Mouse (Mus musculus) brown adipose tissue, adult 24 weeks (tissue): ENCODE results near the gene Map3k5. TPM values are rescaled to one million over a fixed set of nuclear protein-coding genes. Genes with fewer than 3 reads are reported as not detected.

ENCODE experiments used
- H3K27ac ChIP-seq: fragments of 200-500 bp; replicated peaks from 2 replicates; pipeline ENCODE4 v1.5.1; 2012; ENCODE audit warnings: low read depth, mild to moderate bottlenecking, low read length
- H3K4me1 ChIP-seq: fragments of 200-500 bp; 2 replicates; pipeline ENCODE4 v1.6.1; 2012; ENCODE audit warnings: low read length, mixed read lengths; ENCODE audit not compliant: control insufficient read depth, insufficient read depth, insufficient read length
- H3K4me3 ChIP-seq: fragments of 200-500 bp; 2 replicates; pipeline ENCODE4 v1.5.1; 2012; ENCODE audit warnings: low read depth, mild to moderate bottlenecking, low read length, moderate library complexity; ENCODE audit not compliant: insufficient read depth
- polyA plus RNA-seq: library from polyadenylated mRNA; stranded (reverse); fragments of >200 nt; gene quantifications from 2 replicates; pipeline ENCODE4 v1.2.4, GENCODE M21; 2012; ENCODE audit not compliant: missing spikeins, insufficient read depth, insufficient read length

Map3k5 gene
- polyA plus RNA-seq, 1 experiment: 13.1 TPM

DNA sequence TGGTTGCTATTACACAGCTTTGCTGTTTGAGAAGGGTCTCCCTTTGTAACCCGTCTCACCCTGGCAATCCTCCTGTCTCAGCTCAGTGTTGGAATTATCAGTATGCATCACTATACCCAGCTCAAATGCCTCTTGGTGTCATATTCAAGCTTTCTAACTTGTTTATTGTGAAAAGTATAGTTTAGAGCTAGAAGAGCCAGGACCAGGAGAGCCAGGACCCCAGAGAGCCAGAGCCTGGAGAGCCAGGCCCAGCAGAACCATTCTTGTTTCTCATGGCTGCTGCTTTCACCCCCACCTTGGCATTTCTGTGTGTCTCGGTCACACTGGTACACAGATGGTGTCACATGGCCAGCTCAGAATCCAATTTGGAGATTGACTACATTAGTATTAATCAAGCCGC lies 8.3 kb downstream of the Map3k5 start:
- H3K4me3 ChIP-seq: no peak overlapping the region
- no peak overlapping the region for H3K27ac ChIP-seq
- H3K4me1 ChIP-seq: peaks cover 32% of the 10 kb centered on the region

DNA sequence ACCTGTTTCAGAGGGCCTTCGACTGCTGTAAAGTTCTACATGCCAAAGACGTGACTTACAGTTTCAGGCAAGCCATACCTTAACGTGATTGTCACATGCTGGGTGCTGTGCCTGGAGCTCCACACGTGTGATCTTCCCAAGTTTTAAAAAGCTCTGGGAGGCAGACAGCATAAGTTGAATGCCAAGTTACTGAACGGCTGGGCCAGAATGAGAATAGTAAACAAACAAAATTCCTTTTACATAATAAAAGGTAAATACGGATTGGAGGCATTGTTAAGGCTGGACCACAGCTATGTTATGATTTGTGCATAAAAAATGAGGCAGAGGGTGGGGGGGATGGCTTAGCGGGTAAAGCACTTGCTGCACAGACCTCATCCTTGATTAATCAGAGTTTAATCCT lies 11.4 kb downstream of the Map3k5 start:
- Histone ChIP-seq H3K27ac (no peak overlapping the region), H3K4me3 (no peak overlapping the region), H3K4me1 (peaks cover 19% of the 10 kb centered on the region)

DNA sequence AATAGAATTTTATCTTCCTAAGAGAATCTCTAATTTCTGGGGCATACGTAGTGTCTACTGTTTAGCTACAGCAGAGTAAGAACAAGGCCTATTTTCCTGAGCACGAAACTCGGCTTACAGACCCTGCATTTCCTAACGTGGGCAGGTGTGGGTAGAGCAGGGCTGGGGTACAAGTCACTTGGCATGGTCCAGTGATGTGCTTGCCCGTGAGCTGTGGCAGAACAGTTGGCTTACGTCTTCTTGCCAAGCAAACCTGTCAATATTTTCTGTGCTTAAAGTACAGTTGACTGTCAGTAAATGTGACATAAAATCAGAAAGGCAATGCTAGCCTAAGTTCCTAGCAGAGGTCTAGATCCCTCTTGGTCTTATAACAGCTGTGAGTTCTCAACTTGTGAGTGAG lies 12.4 kb downstream of the Map3k5 start:
- H3K4me1 ChIP-seq: peaks cover 13% of the 10 kb centered on the region
- H3K4me3 ChIP-seq: no peak overlapping the region
- no peak overlapping the region for H3K27ac ChIP-seq

DNA sequence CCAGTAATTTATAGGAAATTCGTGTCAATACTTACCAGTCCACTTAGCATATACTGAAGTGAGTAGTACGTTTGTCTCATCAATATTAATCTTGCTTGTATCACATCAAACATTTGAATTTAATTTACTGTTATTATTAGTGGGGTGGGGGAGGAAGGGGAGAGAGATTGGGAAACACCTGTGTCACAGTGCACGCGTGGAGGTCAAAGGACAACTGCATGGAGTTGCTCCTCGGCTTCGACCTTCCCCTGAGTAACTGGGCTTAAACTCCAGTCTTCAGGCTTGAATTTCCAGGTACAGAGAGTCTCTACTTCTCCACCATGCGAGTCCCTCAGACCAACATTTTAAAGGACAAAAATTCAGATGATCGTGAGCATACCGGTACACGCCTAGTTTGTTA lies 13.2 kb downstream of the Map3k5 start:
- Histone ChIP-seq H3K27ac (no peak overlapping the region), H3K4me3 (no peak overlapping the region), H3K4me1 (peaks cover 10% of the 10 kb centered on the region; the same call in 1 of the 2 replicates)

DNA sequence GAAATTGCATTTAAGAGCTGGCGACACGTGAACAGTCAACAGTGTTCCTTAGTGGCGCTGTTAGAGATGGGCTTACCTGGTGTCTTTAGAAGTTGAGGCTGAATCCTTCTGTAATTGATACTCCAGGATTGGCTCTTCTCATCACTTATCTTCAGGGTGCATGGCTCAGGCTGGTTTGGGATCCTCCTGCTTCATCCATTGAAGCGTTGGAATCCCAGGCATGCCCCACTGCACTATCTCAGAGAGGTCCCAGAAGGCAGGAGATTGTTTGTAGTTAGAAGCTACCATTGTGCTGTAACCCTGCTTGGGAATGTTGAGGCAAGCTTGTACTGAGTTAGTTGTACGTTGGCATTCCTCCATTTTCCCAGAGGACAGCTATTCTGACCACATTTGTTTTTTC lies 13.6 kb downstream of the Map3k5 start:
- H3K4me1 ChIP-seq: peaks cover 10% of the 10 kb centered on the region; the same call in 1 of the 2 replicates
- H3K27ac ChIP-seq: peak overlapping the region; percentile 39; the same call in 1 of the 2 replicates
- no peak overlapping the region for H3K4me3 ChIP-seq

DNA sequence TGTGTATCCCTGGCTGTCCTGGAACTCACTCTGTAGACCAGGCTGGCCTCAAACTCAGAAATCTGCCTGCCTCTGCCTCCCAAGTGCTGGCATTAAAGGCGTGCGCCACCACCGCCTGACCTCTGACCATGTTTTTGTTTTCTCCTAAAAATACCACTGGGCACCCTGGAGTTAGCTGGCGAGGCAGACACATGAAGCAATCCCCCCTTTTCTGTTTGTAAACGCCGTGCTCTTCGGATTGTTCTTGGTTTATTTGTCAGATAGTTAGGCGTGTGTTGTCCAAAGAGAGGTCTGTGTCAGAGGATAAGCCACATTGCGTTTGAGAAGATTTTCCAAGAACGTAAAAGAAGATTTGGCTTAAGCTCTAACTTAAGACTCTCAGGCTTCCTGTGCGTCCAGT lies 14.1 kb downstream of the Map3k5 start:
- Histone ChIP-seq H3K4me1 (peaks cover 15% of the 10 kb centered on the region), H3K27ac (peak overlapping the region; percentile 82), H3K4me3 (no peak overlapping the region)

DNA sequence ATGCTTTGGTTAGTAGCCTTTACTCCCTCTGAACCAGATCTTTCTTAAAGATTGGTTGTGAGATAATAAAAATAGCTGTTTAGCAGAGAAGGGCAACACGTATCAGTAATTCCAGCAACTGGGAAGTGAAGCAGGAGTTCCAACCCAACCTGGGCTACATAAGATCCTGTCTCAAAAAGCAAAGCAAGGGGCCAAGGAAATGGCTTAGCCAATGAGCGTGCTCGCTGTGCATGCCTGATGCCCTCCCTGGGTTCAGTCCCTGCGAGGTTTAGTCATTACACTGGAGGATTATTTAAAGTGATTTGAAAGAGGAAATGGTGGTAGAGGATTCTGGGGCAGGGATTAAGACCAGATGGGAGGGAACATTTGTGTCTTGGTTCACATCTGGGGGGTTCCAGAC lies 14.8 kb downstream of the Map3k5 start:
- Histone ChIP-seq H3K4me3 (no peak overlapping the region), H3K27ac (peak overlapping the region; percentile 13; the same call in 1 of the 2 replicates), H3K4me1 (peaks cover 18% of the 10 kb centered on the region)

DNA sequence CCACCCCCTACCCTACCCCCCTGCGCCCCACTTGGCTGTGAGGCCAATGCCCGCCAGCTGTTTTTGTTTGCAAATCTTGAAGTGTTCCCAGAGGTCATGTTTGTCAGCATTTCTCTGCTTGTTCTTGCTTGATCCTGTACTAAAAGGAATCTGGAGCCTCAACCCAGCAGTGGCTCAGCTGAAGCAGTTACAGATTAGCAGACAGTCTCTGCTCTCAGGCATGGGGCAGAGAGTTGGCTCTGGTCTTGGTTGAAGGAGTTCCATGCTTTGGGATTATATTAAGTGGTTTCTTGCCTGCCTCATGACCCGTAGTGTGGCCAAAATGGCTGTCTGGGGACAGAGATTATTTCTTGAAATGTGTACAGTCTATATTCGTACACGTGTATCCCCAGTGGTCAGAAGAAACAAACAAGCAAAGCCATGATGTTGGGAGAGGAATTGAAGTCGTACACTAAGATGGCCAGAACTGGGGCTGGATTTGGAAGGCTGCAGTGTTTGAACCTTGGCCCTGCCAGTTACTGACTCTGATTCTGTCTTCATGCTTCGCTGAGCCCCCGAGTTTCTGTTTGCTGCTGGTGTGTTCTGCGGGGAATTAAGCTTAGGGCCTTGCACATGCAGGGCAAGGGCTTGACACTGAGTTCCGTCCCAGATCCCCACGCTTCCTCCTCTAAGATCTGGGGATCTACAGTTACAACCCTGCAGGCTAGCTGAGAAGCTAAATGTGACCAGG lies 18.9 kb downstream of the Map3k5 start:
- Histone ChIP-seq H3K4me3 (no peak overlapping the region), H3K4me1 (peaks cover 27% of the 10 kb centered on the region), H3K27ac (peak overlapping the region; percentile 29; the same call in 1 of the 2 replicates)

DNA sequence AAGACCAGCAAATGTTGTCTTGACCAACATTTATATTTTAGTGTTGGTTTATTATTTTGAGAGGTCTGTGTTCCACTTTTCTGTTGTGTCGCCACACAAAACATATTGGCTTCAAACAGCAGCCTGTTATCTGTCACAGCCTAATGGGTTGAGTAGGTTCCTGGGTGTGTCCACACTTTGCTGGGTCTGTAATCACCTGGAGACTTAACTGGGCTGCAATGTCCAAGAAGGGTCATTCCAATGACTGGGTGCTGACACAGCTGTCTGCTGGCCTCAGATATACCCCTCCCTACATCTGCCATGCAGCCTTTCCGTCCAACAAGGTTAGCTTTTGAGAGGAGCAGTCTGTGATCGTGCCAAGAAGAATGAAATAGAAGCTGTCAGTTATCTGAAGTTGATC lies 20.3 kb downstream of the Map3k5 start:
- H3K4me1 ChIP-seq: peaks cover 24% of the 10 kb centered on the region
- H3K4me3 ChIP-seq: no peak overlapping the region
- no peak overlapping the region for H3K27ac ChIP-seq

DNA sequence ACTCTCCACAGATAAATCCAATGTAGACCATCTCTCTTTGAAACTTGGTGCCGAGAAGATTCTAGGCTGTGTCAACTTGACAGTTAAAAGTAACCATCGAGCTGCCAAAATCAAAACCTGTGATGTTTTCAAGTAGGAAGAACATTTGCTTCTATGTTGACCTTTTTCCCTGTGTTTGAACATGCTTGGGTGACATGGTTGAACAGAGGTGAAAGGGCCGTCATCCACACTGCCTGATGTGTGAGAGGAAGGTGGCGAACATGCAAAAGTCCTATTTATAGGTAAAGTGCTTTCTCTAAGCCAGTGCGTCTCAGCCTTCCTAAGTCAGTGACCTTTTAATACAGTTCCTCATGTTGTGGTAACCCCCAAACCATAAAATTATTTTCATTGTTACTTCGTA lies 21.5 kb downstream of the Map3k5 start:
- no peak overlapping the region for H3K27ac ChIP-seq
- H3K4me1 ChIP-seq: peaks cover 24% of the 10 kb centered on the region
- no peak overlapping the region for H3K4me3 ChIP-seq

DNA sequence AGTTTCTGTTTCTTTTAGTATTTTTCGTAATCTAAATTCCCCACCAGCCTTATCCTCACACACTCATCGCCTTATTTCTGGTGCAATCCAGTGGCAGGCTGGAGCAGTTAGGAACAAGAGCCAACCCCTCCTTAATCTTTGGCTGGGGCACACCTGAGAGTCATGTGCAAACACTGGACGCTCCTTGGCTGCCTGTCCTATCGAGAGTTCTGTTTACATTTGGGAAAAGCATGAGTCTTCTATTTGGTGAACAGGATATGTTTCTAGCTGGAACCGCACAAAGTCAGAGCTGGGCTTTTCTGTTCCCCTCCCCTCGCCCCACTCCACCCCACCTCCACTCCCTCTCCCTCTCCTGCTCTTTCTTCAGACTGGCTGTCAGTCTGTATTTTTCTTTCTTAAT lies 22.5 kb downstream of the Map3k5 start:
- H3K27ac ChIP-seq: no peak overlapping the region
- no peak overlapping the region for H3K4me3 ChIP-seq
- peaks cover 24% of the 10 kb centered on the region for H3K4me1 ChIP-seq

DNA sequence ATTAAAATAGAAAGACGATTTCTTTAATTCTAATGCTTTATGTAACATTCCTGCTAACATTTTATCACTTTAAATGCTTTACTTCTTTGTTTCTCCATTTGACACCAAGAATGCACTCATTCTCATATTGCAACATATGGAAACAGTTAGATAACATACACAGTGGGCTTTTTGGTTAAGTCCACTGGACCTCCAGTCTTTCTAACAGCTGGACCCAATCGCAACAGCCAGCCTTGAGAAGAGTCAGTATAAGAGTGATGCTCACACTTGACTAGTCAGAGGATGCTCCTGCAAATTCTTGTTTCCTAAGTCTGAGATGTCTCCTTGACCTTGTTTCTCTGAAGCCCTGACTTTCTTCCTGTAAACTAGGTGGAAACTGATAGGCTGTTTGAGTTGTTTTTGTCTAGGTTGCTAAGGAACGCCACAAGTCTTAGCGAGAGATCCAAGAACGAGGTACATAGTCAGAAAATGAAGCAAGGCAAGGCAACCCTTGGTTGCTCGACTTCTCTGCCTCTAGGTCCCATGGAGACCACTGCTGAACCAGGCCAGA lies 26.6 kb downstream of the Map3k5 start:
- Histone ChIP-seq H3K27ac (no peak overlapping the region), H3K4me3 (no peak overlapping the region), H3K4me1 (peaks cover 28% of the 10 kb centered on the region)

DNA sequence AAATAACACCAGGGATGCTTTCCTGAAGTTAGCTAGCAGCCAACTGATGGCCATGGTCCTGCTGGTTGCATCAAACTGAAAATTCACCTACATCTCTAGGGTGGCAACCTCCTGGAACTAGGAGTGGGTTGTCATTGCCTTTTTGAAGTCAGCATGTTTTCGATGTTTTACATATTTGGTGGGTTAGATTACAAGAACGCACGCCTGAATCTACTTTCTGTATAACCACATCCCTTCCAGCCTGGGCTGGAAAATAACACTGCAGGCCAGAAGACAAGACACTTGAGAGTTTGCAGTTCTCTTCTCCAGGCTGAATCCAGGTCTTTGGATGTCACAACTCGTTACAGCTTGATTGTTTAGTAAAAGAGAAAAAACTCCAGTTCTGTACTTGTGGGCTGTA lies 28.5 kb downstream of the Map3k5 start:
- Histone ChIP-seq H3K27ac (no peak overlapping the region), H3K4me3 (no peak overlapping the region), H3K4me1 (peaks cover 14% of the 10 kb centered on the region)

DNA sequence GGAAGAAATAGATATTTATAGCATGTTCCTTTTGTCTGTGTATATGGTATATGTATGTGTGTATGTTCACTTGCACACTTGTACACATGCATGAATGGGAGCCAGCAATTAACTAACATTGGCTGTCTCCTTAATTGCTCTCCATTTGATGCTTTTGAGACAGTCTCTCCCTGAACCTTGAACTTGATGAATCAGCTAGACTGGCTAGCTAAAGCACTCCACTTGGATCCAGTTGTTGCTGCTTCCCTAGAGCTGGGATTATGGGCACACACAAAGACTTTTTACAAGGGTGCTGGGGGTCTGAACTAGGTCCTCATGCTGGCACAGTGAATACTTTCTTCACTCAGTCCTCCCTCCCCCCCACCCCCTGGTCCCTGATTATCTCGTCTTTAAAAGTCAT lies 28.9 kb downstream of the Map3k5 start:
- Histone ChIP-seq H3K4me1 (peaks cover 14% of the 10 kb centered on the region), H3K27ac (no peak overlapping the region), H3K4me3 (no peak overlapping the region)

DNA sequence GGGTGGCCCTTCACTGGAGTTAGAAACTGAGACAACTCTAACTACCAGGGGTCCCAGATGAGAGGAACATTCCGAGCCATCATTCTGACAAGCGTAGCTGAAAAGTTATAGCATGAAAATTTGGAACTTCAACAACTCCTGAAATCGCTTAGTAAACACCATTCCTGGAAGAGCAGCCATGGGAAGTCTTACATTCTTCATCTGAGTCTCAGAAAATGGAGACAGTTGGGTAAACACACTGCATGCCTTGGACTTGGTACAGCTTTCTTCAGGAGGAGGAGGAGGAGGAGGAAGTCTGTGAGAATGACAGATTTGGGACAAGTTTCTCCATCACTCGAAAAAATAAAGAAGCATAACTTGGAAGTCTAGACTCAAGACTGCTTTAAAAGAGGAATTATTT lies 29.8 kb downstream of the Map3k5 start:
- H3K4me3 ChIP-seq: no peak overlapping the region
- H3K4me1 ChIP-seq: peaks cover 22% of the 10 kb centered on the region
- H3K27ac ChIP-seq: no peak overlapping the region

DNA sequence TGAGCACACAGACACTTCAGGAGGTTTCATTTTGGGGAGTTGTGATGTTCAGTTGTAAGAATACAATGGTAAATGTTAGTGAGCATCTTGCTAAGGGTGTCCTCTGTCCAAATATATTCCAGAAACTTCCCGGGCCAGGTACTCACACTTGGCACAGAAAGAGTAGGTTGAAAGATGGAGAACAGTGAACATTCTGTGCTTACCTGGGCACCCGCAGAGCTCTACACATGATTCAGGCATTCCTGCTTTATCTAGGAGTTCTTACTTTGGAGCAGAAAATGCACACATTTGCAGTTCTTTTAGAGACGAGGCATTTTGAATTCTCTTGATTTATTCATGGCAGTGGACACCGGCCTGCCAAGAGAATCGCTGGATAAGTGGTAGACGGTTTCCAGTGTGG lies 32.3 kb downstream of the Map3k5 start:
- H3K4me3 ChIP-seq: no peak overlapping the region
- peaks cover 24% of the 10 kb centered on the region for H3K4me1 ChIP-seq
- no peak overlapping the region for H3K27ac ChIP-seq
